Mouse (Mus musculus): ENCODE measurements around the gene Nr1d1.

DNA sequence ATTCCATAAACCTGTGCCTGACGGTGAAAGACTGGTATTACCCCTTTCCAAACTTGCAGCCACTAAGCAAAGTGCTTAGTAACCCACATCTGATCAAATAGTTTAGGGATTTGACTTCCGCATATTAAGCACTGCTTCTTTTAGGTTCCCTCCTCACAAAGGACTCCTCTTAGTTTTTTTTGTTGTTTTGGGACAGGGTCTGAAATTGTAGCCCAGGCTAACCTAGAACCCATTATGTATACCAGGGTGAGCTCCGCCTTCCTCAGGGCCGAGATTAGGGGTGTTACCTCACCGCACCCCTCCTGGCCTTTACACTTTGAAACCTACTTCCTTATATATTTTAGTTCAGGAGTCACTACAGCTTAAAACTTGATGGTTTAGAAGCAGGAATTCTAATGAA is 14.7 kb upstream of the Nr1d1 start:
- TF ChIP-seq CTCF (IDR thresholded peaks at IDR 0.05) (no peak), POLR2A (IDR thresholded peaks at IDR 0.05; ENCODE audit: insufficient read depth, low read depth, low read length) (no peak)

All from heart, adult 2 months (tissue).